Mouse (Mus musculus) embryonic facial prominence, embryonic 13.5 days (tissue): ENCODE results near the gene Scgb1b12. TPM values are rescaled to one million over a fixed set of nuclear protein-coding genes. Genes with fewer than 3 reads are reported as not detected.
"Not testable (repeated sequence)": the region's sequence is repeated elsewhere in the genome, so short reads cannot be mapped to it uniquely, and the experiment has no call there.

Experiments used
- ATAC-seq: fragments of 200-750 bp; cut with Nextera tagmentation; 2 replicates; pipeline ENCODE4 v1.8.0; 2017; ENCODE audit warnings: low read depth; ENCODE audit not compliant: insufficient number of reproducible peaks, insufficient read depth, low FRiP score, low TSS enrichment
- H3K27ac ChIP-seq: fragments of 300-500 bp; sonication (generic); 2 replicates; pipeline ENCODE4 v1.5.1; 2015; ENCODE audit warnings: moderate library complexity, mild to moderate bottlenecking, inconsistent platforms
- H3K27me3 ChIP-seq: fragments of 300-500 bp; sonication (generic); 2 replicates; pipeline ENCODE4 v1.6.1; 2015; ENCODE audit warnings: mild to moderate bottlenecking, inconsistent platforms
- H3K36me3 ChIP-seq: fragments of 300-500 bp; sonication (generic); 2 replicates; pipeline ENCODE4 v1.6.1; 2015; ENCODE audit warnings: mild to moderate bottlenecking, inconsistent platforms
- H3K4me1 ChIP-seq: fragments of 300-500 bp; sonication (generic); 2 replicates; pipeline ENCODE4 v1.6.1; 2015; ENCODE audit warnings: inconsistent platforms
- H3K4me2 ChIP-seq: fragments of 300-500 bp; sonication (generic); 2 replicates; pipeline ENCODE4 v1.6.1; 2015; ENCODE audit warnings: moderate library complexity, mild to moderate bottlenecking, inconsistent platforms
- H3K4me3 ChIP-seq: fragments of 300-500 bp; sonication (generic); 2 replicates; pipeline ENCODE4 v1.5.1; 2015; ENCODE audit warnings: mild to moderate bottlenecking, inconsistent platforms
- H3K9ac ChIP-seq: fragments of 300-500 bp; sonication (generic); 2 replicates; pipeline ENCODE4 v1.6.1; 2015; ENCODE audit warnings: mild to moderate bottlenecking, inconsistent platforms
- H3K9me3 ChIP-seq: fragments of 300-500 bp; sonication (generic); 2 replicates; pipeline ENCODE4 v1.6.1; 2016; ENCODE audit warnings: inconsistent platforms
- WGBS: fragments of 180-500 bp; shearing (Covaris S2); methylation state at CpG from one replicate; pipeline ENCODE4 v1.1.7; 2015; ENCODE audit warnings: mixed read lengths; 5-methylcytosine and 5-hydroxymethylcytosine counted together
- polyA plus RNA-seq: library from polyadenylated mRNA; unstranded; fragments of >200 nt; fragmentation: Nextera tagmentation; extraction: Ambion mirVana; gene quantifications from 2 replicates; pipeline ENCODE4 v1.2.1, GENCODE M21; 2015

Scgb1b12 gene
- polyA plus RNA-seq, result not detected in 2 replicates

- H3K4me2 ChIP-seq, H3K27me3 ChIP-seq, H3K27ac ChIP-seq, H3K9ac ChIP-seq, H3K36me3 ChIP-seq, H3K4me3 ChIP-seq, H3K9me3 ChIP-seq, H3K4me1 ChIP-seq, ATAC-seq: not testable (repeated sequence)
- 82% methylated on average over 2 of the region's 3 CpGs for WGBS
Measured at GRCm38 (mm10) chr7:32333882-32334281, at the start of gene Scgb1b12. Scgb1b12 (plus strand) TSS chr7:32334182.

- 83% methylated on average over 1 of the region's 1 CpGs for WGBS
Measured at GRCm38 (mm10) chr7:32327145-32327544, 6.8 kb upstream of the Scgb1b12 start, which contains the start of gene Scgb2b12. Scgb2b12 (minus strand) TSS chr7:32327245.

More at GRCm38 (mm10) chr7:32327145-32327544, 6.8 kb upstream of the Scgb1b12 start, which contains the start of gene Scgb2b12:
- H3K4me3 ChIP-seq, H3K27ac ChIP-seq, H3K4me2 ChIP-seq, H3K27me3 ChIP-seq, H3K9ac ChIP-seq, ATAC-seq, H3K9me3 ChIP-seq, H3K36me3 ChIP-seq, H3K4me1 ChIP-seq: not testable (repeated sequence)

Other genes starting within 250 kb of the Scgb1b12 start
- gene Scgb1b10, start 233.3 kb upstream of the Scgb1b12 start, polyA plus RNA-seq, result not detected in 2 replicates
- not detected in 2 replicates for gene Scgb2b11, start 123.0 kb upstream of the Scgb1b12 start, polyA plus RNA-seq
- not detected in 2 replicates for gene Scgb1b11, start 111.3 kb upstream of the Scgb1b12 start, polyA plus RNA-seq
- gene Scgb2b12, start 6.9 kb upstream of the Scgb1b12 start, polyA plus RNA-seq, result not detected in 2 replicates
- gene Scgb1b29, start 107.4 kb downstream of the Scgb1b12 start, polyA plus RNA-seq, result not detected in 2 replicates